In genomic region chr17:51043869-51044268, GRCm38 (mm10) we compare ENCODE assay signal across 15 mouse cellular contexts.
"Had no signal": no experiment of that assay in that cellular context is flagged by ENCODE, and none has a peak within 500 bp of the region (broad histone marks: within the 10 kb centered on the region; RNA-seq: fewer than 3 reads in every experiment).

No protein-coding gene starts in this region.

- H3K27me3 ChIP-seq: limb, embryonic 15.5 days; liver, embryonic 13.5 days; megakaryocyte, embryonic 14.5 days; neural tube, embryonic 13.5 days had no signal

- H3K9ac ChIP-seq: limb, embryonic 15.5 days; liver, embryonic 13.5 days; neural tube, embryonic 13.5 days had no signal

- H3K4me1 ChIP-seq: limb, embryonic 15.5 days; megakaryocyte, embryonic 14.5 days had no signal

- H3K36me3 ChIP-seq: limb, embryonic 15.5 days; liver, embryonic 13.5 days; neural tube, embryonic 13.5 days had no signal

- H3K9me3 ChIP-seq: limb, embryonic 15.5 days; liver, embryonic 13.5 days; megakaryocyte, embryonic 14.5 days; neural tube, embryonic 13.5 days had no signal

- H3K4me3 ChIP-seq: limb, embryonic 15.5 days; liver, embryonic 13.5 days; megakaryocyte, embryonic 14.5 days; neural tube, embryonic 13.5 days had no signal

- H3K4me2 ChIP-seq: limb, embryonic 15.5 days; liver, embryonic 13.5 days; midbrain, embryonic 11.5 days; neural tube, embryonic 13.5 days had no signal

- DNase-seq: kidney, adult 8-10 months; kidney, postnatal 4 days; liver, embryonic 13.5 days; lung, adult 18-20 months; lung, postnatal 36 days; right cerebral cortex, postnatal 14 days; thymus, adult 2 months; thymus, postnatal 25 days had no signal

- ATAC-seq: intestine, embryonic 16.5 days; midbrain, embryonic 16.5 days had no signal

- H3K27ac ChIP-seq: kidney, postnatal 0 days; limb, embryonic 15.5 days; liver, embryonic 13.5 days; neural tube, embryonic 13.5 days had no signal
